Mouse (Mus musculus): ENCODE measurements around the gene Glp1r. TPM values are rescaled to one million over a fixed set of nuclear protein-coding genes. Genes with fewer than 3 reads are reported as not detected.

Glp1r gene
- polyA plus RNA-seq, 1 experiment from 2014 or later = 0.32 TPM

GRCm38 (mm10) chr17:30883534-30883933 lies 18.1 kb upstream of the Glp1r start:
- no peak overlapping the region for H3K9ac ChIP-seq (ENCODE audit: low read length)
- H3K9me3 ChIP-seq (ENCODE audit: control insufficient read depth, low read length) = peaks cover 10% of the 10 kb centered on the region; the same call in 1 of the 2 replicates
- no peak overlapping the region for H3K27ac ChIP-seq (replicated peaks in 1 of 2; ENCODE audit: control insufficient read depth in 1 of 2, insufficient read depth in 1 of 2, low read depth in 2 of 2, low read length in 2 of 2)
- no peak overlapping the region for H3K4me2 ChIP-seq (ENCODE audit: low read length)
- no peaks in the 10 kb centered on the region for H3K27me3 ChIP-seq (ENCODE audit: control insufficient read depth, insufficient read depth, low read length)
- peaks cover 4 to 6% of the 10 kb centered on the region in 2 experiments; a peak in 3 of 4 replicates for H3K4me1 ChIP-seq (ENCODE audit: control insufficient read depth in 2 of 2, insufficient read depth in 2 of 2, low read length in 2 of 2)
- H3K36me3 ChIP-seq (ENCODE audit: control insufficient read depth, insufficient read depth, low read length) = no peaks in the 10 kb centered on the region
- ATAC-seq (ENCODE audit: insufficient number of reproducible peaks, insufficient read depth, low FRiP score, low read depth) = no peak
- WGBS = 75% methylated on average over 8 of the region's 8 CpGs
- H3K4me3 ChIP-seq (ENCODE audit: control insufficient read depth in 1 of 2, insufficient read depth in 1 of 2, low read depth in 1 of 2, low read length in 2 of 2) = no peak overlapping the region

- ATAC-seq (ENCODE audit: insufficient number of reproducible peaks, insufficient read depth, low FRiP score, low read depth) = no peak
- no peaks in the 10 kb centered on the region for H3K27me3 ChIP-seq (ENCODE audit: control insufficient read depth, insufficient read depth, low read length)
- 27% methylated on average over 1 of the region's 1 CpGs for WGBS
- H3K4me3 ChIP-seq (ENCODE audit: control insufficient read depth in 1 of 2, insufficient read depth in 1 of 2, low read depth in 1 of 2, low read length in 2 of 2) = no peak overlapping the region
- H3K36me3 ChIP-seq (ENCODE audit: control insufficient read depth, insufficient read depth, low read length) = no peaks in the 10 kb centered on the region
- H3K9ac ChIP-seq (ENCODE audit: low read length) = no peak overlapping the region
- no peaks in the 10 kb centered on the region for H3K9me3 ChIP-seq (ENCODE audit: control insufficient read depth, low read length)
- H3K4me2 ChIP-seq (ENCODE audit: low read length) = no peak overlapping the region
- no peaks in the 10 kb centered on the region for H3K4me1 ChIP-seq (ENCODE audit: control insufficient read depth in 2 of 2, insufficient read depth in 2 of 2, low read length in 2 of 2)
- H3K27ac ChIP-seq (replicated peaks in 1 of 2; ENCODE audit: control insufficient read depth in 1 of 2, insufficient read depth in 1 of 2, low read depth in 2 of 2, low read length in 2 of 2) = no peak overlapping the region
Observed at GRCm38 (mm10) chr17:30892086-30892485, 9.5 kb upstream of the Glp1r start.

- ATAC-seq (ENCODE audit: insufficient number of reproducible peaks, insufficient read depth, low FRiP score, low read depth) = no peak
- H3K4me1 ChIP-seq (ENCODE audit: control insufficient read depth in 2 of 2, insufficient read depth in 2 of 2, low read length in 2 of 2) = no peaks in the 10 kb centered on the region
- no peaks in the 10 kb centered on the region for H3K27me3 ChIP-seq (ENCODE audit: control insufficient read depth, insufficient read depth, low read length)
- H3K4me3 ChIP-seq (ENCODE audit: control insufficient read depth in 1 of 2, insufficient read depth in 1 of 2, low read depth in 1 of 2, low read length in 2 of 2) = no peak overlapping the region
- H3K36me3 ChIP-seq (ENCODE audit: control insufficient read depth, insufficient read depth, low read length) = no peaks in the 10 kb centered on the region
- H3K4me2 ChIP-seq (ENCODE audit: low read length) = no peak overlapping the region
- no peak overlapping the region for H3K27ac ChIP-seq (replicated peaks in 1 of 2; ENCODE audit: control insufficient read depth in 1 of 2, insufficient read depth in 1 of 2, low read depth in 2 of 2, low read length in 2 of 2)
- WGBS = 36% methylated on average over 2 of the region's 2 CpGs
- H3K9ac ChIP-seq (ENCODE audit: low read length) = no peak overlapping the region
- no peaks in the 10 kb centered on the region for H3K9me3 ChIP-seq (ENCODE audit: control insufficient read depth, low read length)
Observed at GRCm38 (mm10) chr17:30892730-30893129, 8.9 kb upstream of the Glp1r start.

GRCm38 (mm10) chr17:30897075-30897474 lies 4.5 kb upstream of the Glp1r start:
- Histone ChIP-seq H3K27ac (replicated peaks in 1 of 2; ENCODE audit: control insufficient read depth in 1 of 2, insufficient read depth in 1 of 2, low read depth in 2 of 2, low read length in 2 of 2) (no peak overlapping the region), H3K9ac (ENCODE audit: low read length) (no peak overlapping the region), H3K4me3 (ENCODE audit: control insufficient read depth in 1 of 2, insufficient read depth in 1 of 2, low read depth in 1 of 2, low read length in 2 of 2) (no peak overlapping the region), H3K4me2 (ENCODE audit: low read length) (no peak overlapping the region), H3K9me3 (ENCODE audit: control insufficient read depth, low read length) (0 out of 2 replicates have a peak, but pooled peaks cover 4% of the 10 kb centered on the region), H3K36me3 (ENCODE audit: control insufficient read depth, insufficient read depth, low read length) (no peaks in the 10 kb centered on the region), H3K27me3 (ENCODE audit: control insufficient read depth, insufficient read depth, low read length) (peaks cover 29% of the 10 kb centered on the region), H3K4me1 (ENCODE audit: control insufficient read depth in 2 of 2, insufficient read depth in 2 of 2, low read length in 2 of 2) (0 out of 4 replicates have a peak, but pooled peaks cover 0 to 4% of the 10 kb centered on the region in 2 experiments)
- no peak for ATAC-seq (ENCODE audit: insufficient number of reproducible peaks, insufficient read depth, low FRiP score, low read depth)
- 6% methylated on average over 2 of the region's 2 CpGs for WGBS

GRCm38 (mm10) chr17:30904096-30904495 lies 2.5 kb downstream of the Glp1r start:
- H3K36me3 ChIP-seq (ENCODE audit: control insufficient read depth, insufficient read depth, low read length) = no peaks in the 10 kb centered on the region
- H3K4me1 ChIP-seq (ENCODE audit: control insufficient read depth in 2 of 2, insufficient read depth in 2 of 2, low read length in 2 of 2) = peaks cover 3 to 4% of the 10 kb centered on the region in 2 experiments; a peak in 1 of 4 replicates
- 76% methylated on average over 2 of the region's 2 CpGs for whole genome bisulfite sequencing
- no peak overlapping the region for H3K4me3 ChIP-seq (ENCODE audit: control insufficient read depth in 1 of 2, insufficient read depth in 1 of 2, low read depth in 1 of 2, low read length in 2 of 2)
- H3K9me3 ChIP-seq (ENCODE audit: control insufficient read depth, low read length) = 0 out of 2 replicates have a peak, but pooled peaks cover 4% of the 10 kb centered on the region
- no peak overlapping the region for H3K4me2 ChIP-seq (ENCODE audit: low read length)
- no peak overlapping the region for H3K27ac ChIP-seq (replicated peaks in 1 of 2; ENCODE audit: control insufficient read depth in 1 of 2, insufficient read depth in 1 of 2, low read depth in 2 of 2, low read length in 2 of 2)
- ATAC-seq (ENCODE audit: insufficient number of reproducible peaks, insufficient read depth, low FRiP score, low read depth) = no peak
- no peak overlapping the region for H3K9ac ChIP-seq (ENCODE audit: low read length)
- peaks cover 45% of the 10 kb centered on the region for H3K27me3 ChIP-seq (ENCODE audit: control insufficient read depth, insufficient read depth, low read length)

GRCm38 (mm10) chr17:30907577-30907976 lies 6.0 kb downstream of the Glp1r start:
- ATAC-seq (ENCODE audit: insufficient number of reproducible peaks, insufficient read depth, low FRiP score, low read depth) = no peak
- WGBS = 32% methylated on average over 4 of the region's 4 CpGs

GRCm38 (mm10) chr17:30910866-30911731 lies 9.5 kb downstream of the Glp1r start:
- Histone ChIP-seq H3K9ac (ENCODE audit: low read length) (no peak overlapping the region), H3K9me3 (ENCODE audit: control insufficient read depth, low read length) (no peaks in the 10 kb centered on the region), H3K27ac (replicated peaks in 1 of 2; ENCODE audit: control insufficient read depth in 1 of 2, insufficient read depth in 1 of 2, low read depth in 2 of 2, low read length in 2 of 2) (no peak overlapping the region), H3K4me1 (ENCODE audit: control insufficient read depth in 2 of 2, insufficient read depth in 2 of 2, low read length in 2 of 2) (peaks cover 0 to 3% of the 10 kb centered on the region in 2 experiments; a peak in 1 of 4 replicates), H3K36me3 (ENCODE audit: control insufficient read depth, insufficient read depth, low read length) (no peaks in the 10 kb centered on the region), H3K27me3 (ENCODE audit: control insufficient read depth, insufficient read depth, low read length) (no peaks in the 10 kb centered on the region), H3K4me3 (ENCODE audit: control insufficient read depth in 1 of 2, insufficient read depth in 1 of 2, low read depth in 1 of 2, low read length in 2 of 2) (no peak overlapping the region), H3K4me2 (ENCODE audit: low read length) (no peak overlapping the region)
- WGBS = 70% methylated on average over 27 of the region's 27 CpGs
- no peak for ATAC-seq (ENCODE audit: insufficient number of reproducible peaks, insufficient read depth, low FRiP score, low read depth)

More at GRCm38 (mm10) chr17:30907577-30907976, 6.0 kb downstream of the Glp1r start:
- Histone ChIP-seq H3K36me3 (ENCODE audit: control insufficient read depth, insufficient read depth, low read length) (no peaks in the 10 kb centered on the region), H3K27me3 (ENCODE audit: control insufficient read depth, insufficient read depth, low read length) (peaks cover 11% of the 10 kb centered on the region), H3K9me3 (ENCODE audit: control insufficient read depth, low read length) (no peaks in the 10 kb centered on the region), H3K27ac (replicated peaks in 1 of 2; ENCODE audit: control insufficient read depth in 1 of 2, insufficient read depth in 1 of 2, low read depth in 2 of 2, low read length in 2 of 2) (no peak overlapping the region), H3K4me1 (ENCODE audit: control insufficient read depth in 2 of 2, insufficient read depth in 2 of 2, low read length in 2 of 2) (peaks cover 0 to 3% of the 10 kb centered on the region in 2 experiments; a peak in 1 of 4 replicates), H3K9ac (ENCODE audit: low read length) (no peak overlapping the region), H3K4me3 (ENCODE audit: control insufficient read depth in 1 of 2, insufficient read depth in 1 of 2, low read depth in 1 of 2, low read length in 2 of 2) (no peak overlapping the region), H3K4me2 (ENCODE audit: low read length) (no peak overlapping the region)
